9 mouse cellular contexts compared by ENCODE assay signal in genomic region chr4:133074070-133074819, GRCm38 (mm10). TPM values are rescaled to one million over a fixed set of nuclear protein-coding genes. Genes with fewer than 3 reads are reported as not detected.
DNase-seq lines count a peak whose midpoint lies in the region; ATAC-seq and TF ChIP-seq lines count a peak whose summit lies in the region.
"Had no signal": no experiment of that assay in that cellular context is flagged by ENCODE, and none has a peak within 500 bp of the region (broad histone marks: within the 10 kb centered on the region; RNA-seq: fewer than 3 reads in every experiment).

No protein-coding gene starts in this region.

- H3K4me1 ChIP-seq in cortical plate, adult 2 months (ENCODE audit: control insufficient read depth, insufficient read depth, low read length) = peaks cover 30% of the 10 kb centered on the region
- H3K4me1 ChIP-seq in forebrain, postnatal 0 days (ENCODE audit: insufficient read depth) = peaks cover 18% of the 10 kb centered on the region; the same call in 1 of the 2 replicates
- peaks cover 24% of the 10 kb centered on the region for H3K4me1 ChIP-seq in midbrain, embryonic 11.5 days (ENCODE audit: control insufficient read depth, insufficient read depth, low read length)
- no peaks in the 10 kb centered on the region for H3K4me1 ChIP-seq in lung, postnatal 0 days (ENCODE audit: insufficient read depth, low read depth, low read length)

- peak; percentile 85 for ATAC-seq in forebrain, postnatal 0 days
- 0 out of 2 replicates have a peak, but pooled peaks have one; percentile 14 for ATAC-seq in midbrain, embryonic 11.5 days (ENCODE audit: low FRiP score)
- ATAC-seq in lung, postnatal 0 days = no peak

- H3K36me3 ChIP-seq in forebrain, postnatal 0 days (ENCODE audit: insufficient read depth) = peaks cover 22% of the 10 kb centered on the region; the same call in 1 of the 2 replicates
- no peaks in the 10 kb centered on the region for H3K36me3 ChIP-seq in midbrain, embryonic 11.5 days (ENCODE audit: control insufficient read depth, insufficient read depth, low read length)
- no peaks in the 10 kb centered on the region for H3K36me3 ChIP-seq in lung, postnatal 0 days (ENCODE audit: insufficient read depth, low read length)

- no peaks in the 10 kb centered on the region for H3K27me3 ChIP-seq in forebrain, postnatal 0 days (ENCODE audit: insufficient read depth, low read length)
- no peaks in the 10 kb centered on the region for H3K27me3 ChIP-seq in midbrain, embryonic 11.5 days (ENCODE audit: control insufficient read depth, insufficient read depth, low read length)
- no peaks in the 10 kb centered on the region for H3K27me3 ChIP-seq in lung, postnatal 0 days (replicated peaks; ENCODE audit: insufficient read depth, low read length)

- no peak for TF ChIP-seq EP300 in lung, postnatal 0 days (IDR thresholded peaks at IDR 0.05)

- 10% methylated on average over 9 of the region's 9 CpGs for WGBS in forebrain, postnatal 0 days
- 20% methylated on average over 9 of the region's 9 CpGs for whole genome bisulfite sequencing in midbrain, embryonic 11.5 days
- WGBS in lung, postnatal 0 days = 49% methylated on average over 9 of the region's 9 CpGs

- peak; percentile 51 for DNase-seq in kidney, postnatal 10 days
- no peak for DNase-seq in kidney, postnatal 14 days
- DNase-seq in forebrain, postnatal 0 days = peak; percentile 65
- peak; percentile 87 for DNase-seq in midbrain, embryonic 11.5 days (ENCODE audit: low spot score, missing footprints)
- no peak for DNase-seq in thymus, postnatal 36 days
- DNase-seq in lung, postnatal 0 days (ENCODE audit: low spot score) = no peak
- DNase-seq in spleen, postnatal 36 days (ENCODE audit: low spot score in 2 of 2) = no peak

- peak overlapping the region; percentile 22 for H3K9ac ChIP-seq in forebrain, postnatal 0 days
- H3K9ac ChIP-seq in midbrain, embryonic 11.5 days (ENCODE audit: low read length) = peak overlapping the region; percentile 51
- no peak overlapping the region for H3K9ac ChIP-seq in lung, postnatal 0 days (replicated peaks; ENCODE audit: low read depth)

- peak overlapping the region; percentile 79 for H3K27ac ChIP-seq in cortical plate, adult 2 months (ENCODE audit: insufficient read depth, low read length)
- H3K27ac ChIP-seq in forebrain, postnatal 0 days (ENCODE audit: low read depth, low read length) = peak overlapping the region; percentile 80
- peak overlapping the region; percentile 40; the same call in 1 of the 2 replicates for H3K27ac ChIP-seq in midbrain, embryonic 11.5 days (ENCODE audit: low read depth, low read length)
- H3K27ac ChIP-seq in lung, postnatal 0 days (ENCODE audit: low read length) = no peak overlapping the region

- TF ChIP-seq POLR2A in cortical plate, adult 2 months (IDR thresholded peaks at IDR 0.05; ENCODE audit: extremely low read depth, insufficient read depth, low read length) = no peak

- no peak overlapping the region for H3K4me3 ChIP-seq in cortical plate, adult 2 months (ENCODE audit: insufficient read depth, low read length)
- no peak overlapping the region for H3K4me3 ChIP-seq in forebrain, postnatal 0 days (ENCODE audit: low read depth, low read length)
- H3K4me3 ChIP-seq in midbrain, embryonic 11.5 days (ENCODE audit: low read depth, low read length) = no peak overlapping the region
- H3K4me3 ChIP-seq in lung, postnatal 0 days (ENCODE audit: low read depth, low read length) = no peak overlapping the region
- H3K4me3 ChIP-seq: myocyte had no signal

- H3K4me2 ChIP-seq in forebrain, postnatal 0 days (ENCODE audit: low read depth) = no peak overlapping the region
- H3K4me2 ChIP-seq in midbrain, embryonic 11.5 days = no peak overlapping the region
- H3K4me2 ChIP-seq in lung, postnatal 0 days (replicated peaks; ENCODE audit: low read depth, low read length) = no peak overlapping the region

- no peaks in the 10 kb centered on the region for H3K9me3 ChIP-seq in forebrain, postnatal 0 days (ENCODE audit: low read length)
- no peaks in the 10 kb centered on the region for H3K9me3 ChIP-seq in midbrain, embryonic 11.5 days (ENCODE audit: control insufficient read depth, low read length)
- H3K9me3 ChIP-seq in lung, postnatal 0 days (ENCODE audit: low read length) = no peaks in the 10 kb centered on the region

- no peak for TF ChIP-seq CTCF in cortical plate, adult 2 months (IDR thresholded peaks at IDR 0.05; ENCODE audit: extremely low read depth, insufficient read depth, low read length)
- no peak for TF ChIP-seq CTCF in forebrain, postnatal 0 days (IDR thresholded peaks at IDR 0.05; ENCODE audit: low read depth)
- no peak for TF ChIP-seq CTCF in lung, postnatal 0 days (IDR thresholded peaks at IDR 0.05)

RNA-seq across cellular contexts. Expression of gene Wasf2, which starts 56.1 kb away (rescaled TPM):
- 14.7 and 15.6 TPM in 2 replicates for polyA plus RNA-seq in cortical plate, adult 2 months (2012; rRNA removed)
- total RNA-seq in forebrain, postnatal 0 days (2014; rRNA removed) = 8.1 and 11.3 TPM in 2 replicates
- polyA plus RNA-seq in forebrain, postnatal 0 days (2015; fragmentation: Nextera tagmentation; extraction: Ambion mirVana) = 15.7 and 24.1 TPM in 2 replicates
- polyA plus RNA-seq in midbrain, embryonic 11.5 days (2014; fragmentation: Nextera tagmentation; extraction: Ambion mirVana) = 38.3 and 40.1 TPM in 2 replicates
- polyA plus RNA-seq in lung, postnatal 0 days (2015; fragmentation: Nextera tagmentation; extraction: Ambion mirVana) = 149 and 153 TPM in 2 replicates

Comparison
In these comparisons a context has a peak if more than half of its experiments do, and no peak if none do; other contexts are left out.
1. DNase-seq: peak in kidney, postnatal 10 days (single experiment), forebrain, postnatal 0 days (single experiment) and midbrain, embryonic 11.5 days (single experiment); none in kidney, postnatal 14 days (single experiment), thymus, postnatal 36 days (0 of 2), lung, postnatal 0 days (single experiment) and spleen, postnatal 36 days (0 of 2).